Mouse (Mus musculus): ENCODE data around the gene Gm28036.
"Not testable (repeated sequence)": the region's sequence is repeated elsewhere in the genome, so short reads cannot be mapped to it uniquely, and the experiment has no call there.

The Gm28036 gene

DNA sequence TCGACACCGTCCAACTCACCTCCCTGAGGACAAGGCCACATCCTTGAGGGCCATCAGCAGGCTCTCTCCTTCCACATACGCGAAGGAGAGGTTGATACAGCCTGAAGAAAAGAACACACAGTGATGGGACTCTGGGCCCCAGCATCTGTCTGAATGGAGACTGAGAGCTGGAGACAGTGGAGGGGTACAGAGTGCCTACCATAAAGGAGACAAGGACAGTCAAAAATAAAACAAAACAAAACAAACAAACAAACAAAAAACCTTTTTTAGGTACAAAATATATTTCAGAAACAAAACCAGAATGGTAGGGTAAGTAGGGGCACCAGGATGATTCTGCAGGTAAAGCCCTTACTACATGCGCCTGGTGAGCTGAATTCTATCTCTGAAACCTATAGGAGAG lies at the start of gene Gm28036:
Gene Gm28036, minus strand, starts transcription at position 101 of the 400 bp plus-strand sequence.
- no peak for DNase-seq (ENCODE audit: low read depth, low spot score)

- no peak for DNase-seq (ENCODE audit: low read depth, low spot score)
Measured at GRCm38 (mm10) chr2:156166557-156166956, 39.7 kb upstream of the Gm28036 start.

GRCm38 (mm10) chr2:156165478-156165877 lies 38.6 kb upstream of the Gm28036 start:
- no peak for DNase-seq (ENCODE audit: low read depth, low spot score)

DNA sequence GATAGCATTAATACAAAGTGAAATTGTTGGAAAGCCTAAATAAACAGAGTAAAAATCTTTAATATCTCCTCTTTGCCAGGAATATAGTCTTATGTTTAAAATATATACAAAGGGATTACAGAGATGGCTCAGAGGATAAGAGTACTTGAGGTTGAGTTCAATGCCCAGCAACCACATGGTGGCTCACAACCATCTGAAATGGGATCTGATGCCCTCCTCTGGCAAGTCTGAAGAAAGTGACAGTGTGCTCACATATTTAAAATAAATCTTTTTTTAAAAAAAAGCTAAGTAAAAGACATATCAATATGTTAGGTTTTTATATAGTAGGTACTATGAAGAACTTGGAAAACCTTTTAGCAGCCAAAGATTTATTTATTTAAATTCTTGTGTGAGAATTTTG lies 24.6 kb upstream of the Gm28036 start:
- DNase-seq (ENCODE audit: low read depth, low spot score), result no peak

- DNase-seq (ENCODE audit: low read depth, low spot score), result no peak
Measured at GRCm38 (mm10) chr2:156147316-156147915, 20.5 kb upstream of the Gm28036 start.

DNA sequence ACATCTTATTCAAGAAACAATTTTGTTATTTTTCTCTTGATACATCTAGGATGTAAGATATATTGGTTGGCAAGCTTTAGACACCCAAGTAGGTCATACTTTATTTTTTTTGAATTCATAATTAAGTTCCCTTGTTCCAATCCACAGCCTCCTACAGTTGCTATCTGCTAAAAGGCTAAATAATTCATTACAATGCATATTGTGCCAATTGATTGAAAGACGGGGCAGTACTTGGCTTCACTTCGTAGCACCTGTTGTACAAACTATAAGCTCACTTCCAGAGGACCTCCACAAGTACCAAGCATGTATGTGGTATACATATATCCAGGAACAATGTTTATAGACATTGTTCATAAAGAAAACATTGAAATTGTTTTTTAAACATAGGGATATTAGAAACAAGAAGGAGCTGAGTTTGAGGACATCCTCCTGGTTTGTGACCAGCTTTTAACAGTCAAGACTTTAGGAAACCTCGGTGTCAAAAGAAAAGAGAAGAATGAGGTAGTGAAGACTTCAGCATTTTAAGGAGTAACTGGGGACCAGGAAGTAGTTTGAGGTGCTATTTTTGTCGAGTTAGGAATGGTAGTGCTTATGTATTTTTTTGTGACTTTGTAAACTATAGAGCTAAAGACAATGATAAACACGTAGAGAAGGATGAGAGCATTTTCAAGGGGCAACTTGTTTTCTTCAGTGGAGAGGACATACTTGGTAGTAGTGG lies 19.5 kb upstream of the Gm28036 start:
- no peak for DNase-seq (ENCODE audit: low read depth, low spot score)

GRCm38 (mm10) chr2:156145486-156146130 lies 18.7 kb upstream of the Gm28036 start:
- DNase-seq (ENCODE audit: low read depth, low spot score), result no peak

DNA sequence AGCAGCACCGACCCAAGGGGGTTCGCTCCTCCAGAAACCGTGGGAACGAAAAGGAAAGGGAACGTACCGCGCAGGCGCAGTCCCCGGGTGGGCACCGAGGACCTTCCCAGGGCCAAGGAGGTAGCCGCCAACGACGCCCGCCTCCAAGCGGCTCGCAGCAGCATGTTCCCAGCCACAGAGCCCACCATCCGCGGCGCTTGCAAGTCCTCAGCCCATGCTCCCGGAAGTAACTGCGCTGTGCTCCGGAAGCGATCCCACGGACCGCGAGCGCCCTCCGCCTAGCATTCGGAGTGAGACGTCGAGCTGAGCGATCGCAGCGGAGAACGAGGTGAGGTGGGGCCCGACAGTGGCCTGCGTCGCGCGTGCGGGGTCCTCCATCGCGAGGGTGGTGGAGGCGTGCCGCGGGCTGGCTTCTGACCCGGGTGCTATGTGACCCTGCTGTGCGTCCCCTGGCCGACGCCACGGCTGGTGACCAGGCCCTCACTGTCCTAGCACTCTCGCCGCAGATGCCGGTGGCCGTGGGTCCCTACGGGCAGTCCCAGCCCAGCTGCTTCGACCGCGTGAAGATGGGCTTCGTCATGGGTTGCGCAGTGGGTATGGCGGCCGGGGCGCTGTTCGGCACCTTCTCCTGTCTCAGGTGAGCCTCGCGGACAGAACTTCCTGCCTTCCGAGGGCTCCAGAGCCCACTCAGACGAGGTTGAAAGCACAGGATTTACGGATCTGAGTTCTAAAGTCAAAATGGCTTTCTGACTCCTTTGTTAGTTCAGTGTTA lies 17.2 kb upstream of the Gm28036 start, which contains the start of the genes Romo1 and Nfs1:
Gene Romo1, plus strand, starts transcription at position 87 of the 772 bp plus-strand sequence.
Gene Nfs1, minus strand, starts transcription at position 234 of the 772 bp plus-strand sequence.
- peak; percentile 72 for DNase-seq (ENCODE audit: low read depth, low spot score)

GRCm38 (mm10) chr2:156143367-156143766 lies 16.5 kb upstream of the Gm28036 start:
- DNase-seq (ENCODE audit: low read depth, low spot score), result peak; percentile 32

- no peak for DNase-seq (ENCODE audit: low read depth, low spot score)
Measured at GRCm38 (mm10) chr2:156142820-156143219, 15.9 kb upstream of the Gm28036 start.

DNA sequence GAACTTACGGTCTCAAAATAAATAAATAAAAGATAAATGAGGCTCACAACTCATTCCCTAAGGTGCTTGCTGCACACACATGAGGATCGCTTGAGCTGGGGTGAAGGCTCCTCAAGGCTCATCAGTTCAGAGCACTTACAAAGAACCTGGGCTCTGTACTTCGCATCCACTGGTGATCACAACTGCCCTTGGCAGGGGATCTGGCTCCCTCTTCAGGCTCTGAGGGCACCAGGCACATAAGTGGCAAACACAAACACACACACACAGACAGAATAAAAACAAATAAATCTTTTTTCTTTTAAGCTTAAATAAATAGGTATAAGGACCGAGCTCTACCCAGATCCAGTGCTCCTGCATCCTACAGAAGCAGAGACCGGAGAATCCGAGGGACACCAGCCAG lies 8.8 kb upstream of the Gm28036 start:
- DNase-seq (ENCODE audit: low read depth, low spot score), result no peak

GRCm38 (mm10) chr2:156134161-156134560 lies 7.3 kb upstream of the Gm28036 start:
- no peak for DNase-seq (ENCODE audit: low read depth, low spot score)

DNA sequence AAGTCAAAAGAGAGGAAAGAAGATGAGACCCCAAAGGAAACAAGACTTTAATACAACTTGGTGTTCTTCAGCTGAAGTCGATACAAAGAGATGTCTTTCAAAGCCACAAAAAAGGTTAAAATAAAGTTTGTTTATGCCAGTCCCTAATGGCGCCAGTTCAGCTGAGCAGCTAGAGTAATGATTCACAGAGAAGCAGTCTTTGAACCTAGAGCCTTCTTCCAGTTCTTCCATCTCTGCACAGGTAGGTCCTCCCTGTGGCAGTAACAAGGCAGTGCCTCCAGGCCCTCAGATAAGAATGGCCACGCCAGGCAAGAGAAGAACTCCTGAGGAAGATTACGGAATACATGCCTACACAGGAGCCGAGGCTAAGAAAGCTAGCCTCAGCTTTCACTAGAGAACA lies 3.2 kb downstream of the Gm28036 start:
- DNase-seq (ENCODE audit: low read depth, low spot score), result no peak

GRCm38 (mm10) chr2:156119566-156119965 lies 7.3 kb downstream of the Gm28036 start:
- no peak for DNase-seq (ENCODE audit: low read depth, low spot score)

DNA sequence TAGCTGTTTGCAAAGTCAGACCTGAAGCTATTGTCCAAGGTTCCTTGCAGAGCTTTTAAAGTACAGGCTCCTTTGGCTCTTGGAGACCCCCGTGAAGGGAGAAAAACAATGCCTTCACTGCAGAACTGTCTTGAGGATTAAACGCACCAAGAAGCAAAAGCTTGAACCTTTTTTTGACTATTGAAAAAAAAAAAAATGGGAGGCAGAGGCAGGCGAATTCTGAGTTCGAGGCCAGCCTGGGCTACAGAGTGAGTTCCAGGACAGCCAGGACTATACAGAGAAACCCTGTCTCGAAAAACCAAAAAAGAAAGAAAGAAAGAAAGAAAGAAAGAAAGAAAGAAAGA lies 14.8 kb downstream of the Gm28036 start:
- not testable (repeated sequence) for DNase-seq (ENCODE audit: low read depth, low spot score)

- DNase-seq (ENCODE audit: low read depth, low spot score), result peak; percentile 71
Measured at GRCm38 (mm10) chr2:156111358-156112079, 15.4 kb downstream of the Gm28036 start, which contains the start of the genes Cpne1 and Rbm12. Gene Cpne1, minus strand, starts transcription at chr2:156111965. Gene Rbm12, minus strand, starts transcription at chr2:156111978.

DNA sequence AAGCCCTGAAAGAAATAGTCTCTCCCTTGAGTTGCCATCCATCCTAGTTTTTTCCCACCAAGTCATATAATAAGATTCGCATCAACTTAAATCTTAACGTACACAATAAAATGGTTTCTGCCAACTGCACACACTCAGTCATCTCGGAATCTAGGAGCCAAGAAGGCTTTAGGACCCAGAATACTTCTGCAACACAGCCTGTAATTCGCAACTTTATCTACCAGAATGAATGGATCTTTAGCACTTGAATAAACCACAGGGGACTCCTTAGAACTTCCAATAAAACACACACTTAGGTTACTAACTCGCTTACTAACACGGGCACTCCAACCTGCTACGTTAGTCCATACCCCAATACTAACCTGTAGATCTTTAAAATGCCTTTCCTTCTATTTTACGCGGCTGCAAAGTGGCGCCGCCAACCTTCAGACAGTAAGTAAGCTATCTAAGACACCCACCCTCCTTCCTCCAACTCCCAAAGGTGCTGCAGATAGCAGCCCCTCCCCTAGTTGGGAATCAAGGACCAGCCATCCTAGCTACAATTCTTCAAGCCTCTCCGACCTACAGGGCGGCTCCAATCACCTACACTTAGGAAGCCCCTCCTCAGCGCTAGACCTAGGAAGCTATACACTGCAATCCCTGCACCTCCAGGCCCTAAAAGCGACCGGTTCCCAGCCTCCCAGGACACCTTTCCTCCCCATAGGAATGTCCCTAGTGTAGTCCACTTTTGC lies 16.1 kb downstream of the Gm28036 start:
- peak; percentile 34 for DNase-seq (ENCODE audit: low read depth, low spot score)

- no peak for DNase-seq (ENCODE audit: low read depth, low spot score)
Measured at GRCm38 (mm10) chr2:156091926-156092325, 35.0 kb downstream of the Gm28036 start.

DNA sequence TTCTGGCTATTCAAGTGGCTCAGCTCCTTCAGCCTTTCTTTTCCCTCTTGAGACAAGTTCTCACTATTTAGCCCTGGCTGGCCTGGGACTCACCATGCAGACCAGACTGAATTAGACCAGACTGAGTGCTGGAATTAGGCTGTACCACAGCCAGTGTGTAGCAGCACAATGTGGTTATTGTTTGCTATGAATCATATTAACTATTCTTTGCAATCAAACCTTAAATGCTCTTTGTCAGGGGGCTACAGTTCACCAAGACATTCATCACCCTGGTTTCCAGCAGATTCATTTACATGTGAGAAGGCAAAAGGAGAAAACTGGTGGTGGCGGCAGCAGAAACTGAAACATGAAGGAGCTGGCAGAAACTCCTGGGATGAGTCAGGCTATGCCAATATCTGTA lies 37.1 kb downstream of the Gm28036 start:
- no peak for DNase-seq (ENCODE audit: low read depth, low spot score)

DNA sequence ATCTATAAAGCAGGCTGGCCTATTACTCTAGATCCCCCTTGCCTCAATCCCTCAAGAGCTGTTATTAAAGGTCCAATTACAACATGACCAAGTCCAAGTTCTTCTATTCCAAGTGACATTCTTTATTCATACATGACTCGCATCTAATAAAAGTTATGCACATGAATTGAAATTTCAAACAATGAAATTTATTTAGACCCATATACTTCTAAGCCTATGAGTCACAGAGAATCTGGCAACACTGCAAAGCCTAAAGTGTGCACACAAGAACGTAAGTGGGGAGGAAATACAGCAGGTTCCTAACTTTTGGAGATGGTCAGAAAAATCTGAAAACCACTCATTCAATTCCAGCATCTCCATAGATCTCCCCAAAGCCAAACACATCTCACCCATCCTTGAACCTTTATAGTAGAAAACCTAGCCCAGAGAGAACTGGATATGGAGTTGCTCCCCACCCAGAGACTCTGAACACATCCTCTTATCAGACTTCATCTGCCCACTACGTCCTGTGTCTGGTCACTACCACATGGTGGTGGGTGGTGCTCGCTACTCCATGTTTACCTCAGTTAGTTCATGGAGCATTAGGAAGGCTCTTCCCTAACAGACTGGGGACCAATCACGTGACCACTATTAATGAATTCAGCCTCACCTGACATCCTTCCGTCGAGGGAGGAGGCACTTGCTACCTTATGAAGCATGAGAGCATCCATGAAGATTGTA lies 39.3 kb downstream of the Gm28036 start:
- no peak for DNase-seq (ENCODE audit: low read depth, low spot score)

Data from c-Kit-negative CD71-positive TER-119-positive erythroid progenitor cells, embryonic 14.5 days (primary cell).